Mouse (Mus musculus) cerebellum, adult 18-20 months (tissue): ENCODE measurements around the gene Rab3il1.
A peak's percentile ranks its signal among the peaks of the same experiment; 100 is the strongest.

Experiments used
- DNase-seq, 2 experiments: peaks; one replicate each; pipeline ENCODE4 v3.0.0; 2021

Gene Rab3il1

GRCm38 (mm10) chr19:10013913-10014312, 12.4 kb downstream of the Rab3il1 start:
- DNase-seq: no peak

GRCm38 (mm10) chr19:10014824-10015223, 13.4 kb downstream of the Rab3il1 start:
- no peak for DNase-seq

- DNase-seq: no peak
Observed at GRCm38 (mm10) chr19:10015442-10015841, 14.0 kb downstream of the Rab3il1 start.

- DNase-seq: no peak
Observed at GRCm38 (mm10) chr19:10016151-10016550, 14.7 kb downstream of the Rab3il1 start.

GRCm38 (mm10) chr19:10017637-10018526, 16.4 kb downstream of the Rab3il1 start:
- DNase-seq: peak; percentile 80

GRCm38 (mm10) chr19:10018527-10018818, 17.0 kb downstream of the Rab3il1 start:
- DNase-seq: no peak

- DNase-seq: no peak
Observed at GRCm38 (mm10) chr19:10019214-10019760, 17.8 kb downstream of the Rab3il1 start.

- DNase-seq: no peak
Observed at GRCm38 (mm10) chr19:10021981-10022380, 20.5 kb downstream of the Rab3il1 start.

- DNase-seq: no peak
Observed at GRCm38 (mm10) chr19:10022414-10023303, 21.2 kb downstream of the Rab3il1 start.

- no peak for DNase-seq
Observed at GRCm38 (mm10) chr19:10023304-10023758, 21.9 kb downstream of the Rab3il1 start.

GRCm38 (mm10) chr19:10025169-10025875, 23.9 kb downstream of the Rab3il1 start:
- DNase-seq: no peak

- DNase-seq: no peak
Observed at GRCm38 (mm10) chr19:10029746-10030145, 28.3 kb downstream of the Rab3il1 start.

- DNase-seq: peak; percentile 69 to 72
Observed at GRCm38 (mm10) chr19:10033211-10033973, 31.9 kb downstream of the Rab3il1 start.

GRCm38 (mm10) chr19:10034356-10034755, 32.9 kb downstream of the Rab3il1 start:
- no peak for DNase-seq

- peak; percentile 62 to 74 for DNase-seq
Observed at GRCm38 (mm10) chr19:10034785-10035447, 33.4 kb downstream of the Rab3il1 start.

- no peak for DNase-seq
Observed at GRCm38 (mm10) chr19:10037534-10037933, 36.1 kb downstream of the Rab3il1 start.

- DNase-seq: no peak
Observed at GRCm38 (mm10) chr19:10038364-10038763, 36.9 kb downstream of the Rab3il1 start.

- peak in 1 of 2 experiments; percentile 36 for DNase-seq
Observed at GRCm38 (mm10) chr19:10038910-10039309, 37.4 kb downstream of the Rab3il1 start.

GRCm38 (mm10) chr19:10039615-10040014, 38.1 kb downstream of the Rab3il1 start:
- peak; percentile 43 to 45 for DNase-seq

GRCm38 (mm10) chr19:10040866-10041387, 39.5 kb downstream of the Rab3il1 start:
- DNase-seq: peak; percentile 73 to 78
